Mouse (Mus musculus) cerebellum, postnatal 10 days (tissue): Measurements from ENCODE around the gene Pitpnm2.

Experiments
- DNase-seq, 2 experiments: peaks; one replicate each; pipeline ENCODE4 v3.0.0; 2021; ENCODE audit warnings: mixed read lengths in 2 of 2

Gene Pitpnm2

GRCm38 (mm10) chr5:124175138-124175537 is 74.4 kb downstream of the Pitpnm2 start:
- peak; percentile 51 to 61 for DNase-seq

GRCm38 (mm10) chr5:124173012-124173985 is 76.3 kb downstream of the Pitpnm2 start:
- DNase-seq: peak; percentile 93 to 95

- no peak for DNase-seq
These were observed 77.3 kb downstream of the Pitpnm2 start for GRCm38 (mm10) chr5:124172246-124172645.

GRCm38 (mm10) chr5:124171781-124172180 is 77.8 kb downstream of the Pitpnm2 start:
- peak in 1 of 2 experiments; percentile 32 for DNase-seq

GRCm38 (mm10) chr5:124169224-124169621 is 80.3 kb downstream of the Pitpnm2 start:
- peak in 1 of 2 experiments; percentile 45 for DNase-seq

- DNase-seq: no peak
These were observed 80.9 kb downstream of the Pitpnm2 start for GRCm38 (mm10) chr5:124168428-124169223.

- DNase-seq: no peak
These were observed 81.9 kb downstream of the Pitpnm2 start for GRCm38 (mm10) chr5:124167621-124168020.

- DNase-seq: peak; percentile 69 to 71
These were observed 82.8 kb downstream of the Pitpnm2 start for GRCm38 (mm10) chr5:124166741-124167140.

- peak; percentile 86 to 88 for DNase-seq
These were observed 83.7 kb downstream of the Pitpnm2 start for GRCm38 (mm10) chr5:124165622-124166570.

GRCm38 (mm10) chr5:124163445-124163844 is 86.1 kb downstream of the Pitpnm2 start:
- no peak for DNase-seq

- DNase-seq: peak; percentile 91 to 92
These were observed 87.0 kb downstream of the Pitpnm2 start for GRCm38 (mm10) chr5:124162577-124162976.

GRCm38 (mm10) chr5:124161831-124162230 is 87.7 kb downstream of the Pitpnm2 start:
- peak; percentile 58 to 60 for DNase-seq

GRCm38 (mm10) chr5:124159453-124159852 is 90.1 kb downstream of the Pitpnm2 start:
- DNase-seq: no peak

- peak in 1 of 2 experiments; percentile 27 for DNase-seq
These were observed 91.3 kb downstream of the Pitpnm2 start for GRCm38 (mm10) chr5:124158305-124158704.

GRCm38 (mm10) chr5:124155943-124156342 is 93.6 kb downstream of the Pitpnm2 start:
- no peak for DNase-seq

GRCm38 (mm10) chr5:124152734-124153133 is 96.8 kb downstream of the Pitpnm2 start:
- no peak for DNase-seq

- DNase-seq: no peak
These were observed 98.7 kb downstream of the Pitpnm2 start for GRCm38 (mm10) chr5:124150895-124151294.

- no peak for DNase-seq
These were observed 100.5 kb downstream of the Pitpnm2 start for GRCm38 (mm10) chr5:124149028-124149427.

- peak in 1 of 2 experiments; percentile 57 for DNase-seq
These were observed 111.5 kb downstream of the Pitpnm2 start for GRCm38 (mm10) chr5:124138066-124138465.

GRCm38 (mm10) chr5:124134261-124134660 is 115.3 kb downstream of the Pitpnm2 start:
- no peak for DNase-seq

- no peak for DNase-seq
These were observed 124.5 kb downstream of the Pitpnm2 start for GRCm38 (mm10) chr5:124125093-124125492.

GRCm38 (mm10) chr5:124122357-124122756 is 127.2 kb downstream of the Pitpnm2 start:
- no peak for DNase-seq
